Mouse (Mus musculus) olfactory bulb, adult 2 months (tissue): ENCODE data around the gene Lrmp.

Source experiments
- CTCF ChIP-seq: fragments of 200-500 bp; IDR thresholded peaks from 2 replicates; pipeline ENCODE4 v1.5.1; 2012; ENCODE audit warnings: low read depth, mild to moderate bottlenecking, low read length, moderate library complexity; ENCODE audit not compliant: insufficient read depth
- POLR2A ChIP-seq: fragments of 200-500 bp; IDR thresholded peaks from 2 replicates; pipeline ENCODE4 v1.6.1; 2012; ENCODE audit warnings: mild to moderate bottlenecking, low read depth, low read length, moderate library complexity; ENCODE audit not compliant: insufficient read depth

GRCm38 (mm10) chr6:145173781-145174191, 58.3 kb downstream of the Lrmp start:
- TF ChIP-seq CTCF (no peak), POLR2A (no peak)
